Mouse (Mus musculus) intestine, embryonic 15.5 days (tissue): ENCODE data around the gene Smg6. TPM values are rescaled to one million over a fixed set of nuclear protein-coding genes. Genes with fewer than 3 reads are reported as not detected.
A peak's percentile ranks its signal among the peaks of the same experiment; 100 is the strongest.

Experiments
- ATAC-seq: fragments of 200-750 bp; cut with Nextera tagmentation; 2 replicates; pipeline ENCODE4 v1.8.0; 2017; ENCODE audit warnings: moderate TSS enrichment, moderate library complexity
- H3K27ac ChIP-seq: fragments of 300-500 bp; sonication (generic); 2 replicates; pipeline ENCODE4 v1.5.1; 2015; ENCODE audit warnings: mild to moderate bottlenecking, inconsistent platforms
- H3K27me3 ChIP-seq: fragments of 300-500 bp; sonication (generic); replicated peaks from 2 replicates; pipeline ENCODE4 v1.6.1; 2015; ENCODE audit warnings: inconsistent platforms
- H3K36me3 ChIP-seq: fragments of 300-500 bp; sonication (generic); 2 replicates; pipeline ENCODE4 v1.6.1; 2015; ENCODE audit warnings: inconsistent platforms
- H3K4me1 ChIP-seq: fragments of 300-500 bp; sonication (generic); replicated peaks from 2 replicates; pipeline ENCODE4 v1.6.1; 2015; ENCODE audit warnings: inconsistent platforms
- H3K4me2 ChIP-seq: fragments of 300-500 bp; sonication (generic); replicated peaks from 2 replicates; pipeline ENCODE4 v1.6.1; 2015; ENCODE audit warnings: mild to moderate bottlenecking, inconsistent platforms
- H3K4me3 ChIP-seq: fragments of 300-500 bp; sonication (generic); replicated peaks from 2 replicates; pipeline ENCODE4 v1.5.1; 2015; ENCODE audit warnings: inconsistent platforms
- H3K9ac ChIP-seq: fragments of 300-500 bp; sonication (generic); 2 replicates; pipeline ENCODE4 v1.6.1; 2015; ENCODE audit warnings: inconsistent platforms
- H3K9me3 ChIP-seq: fragments of 300-500 bp; sonication (generic); 2 replicates; pipeline ENCODE4 v1.6.1; 2016; ENCODE audit warnings: inconsistent platforms
- WGBS: fragments of 180-500 bp; shearing (Covaris S2); methylation state at CpG from one replicate; pipeline ENCODE4 v1.1.7; 2015; 5-methylcytosine and 5-hydroxymethylcytosine counted together
- polyA plus RNA-seq: library from polyadenylated mRNA; unstranded; fragments of >200 nt; fragmentation: Nextera tagmentation; extraction: Ambion mirVana; gene quantifications from 2 replicates; pipeline ENCODE4 v1.2.1, GENCODE M21; 2015

Gene Smg6
- polyA plus RNA-seq, 1 experiment from 2014 or later = 12.4 TPM

DNA sequence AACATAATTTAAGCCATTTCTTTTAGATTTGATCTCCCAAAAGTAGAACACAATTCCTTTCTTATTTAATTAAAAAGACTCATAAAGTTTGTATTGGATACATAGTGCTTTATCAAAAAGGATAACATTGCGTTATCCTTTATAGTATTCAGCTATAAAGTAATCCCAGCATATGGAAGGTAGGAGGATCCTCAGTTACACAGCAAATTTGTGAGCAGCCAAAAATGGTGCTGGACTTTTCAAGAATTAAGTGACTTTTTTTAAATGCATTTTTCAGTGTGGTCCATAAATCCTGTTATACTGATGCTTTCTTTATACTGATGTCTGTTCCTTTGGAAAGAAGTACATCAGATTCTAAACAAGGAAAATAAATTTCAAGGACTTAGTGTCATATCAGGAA is 169.1 kb downstream of the Smg6 start:
- WGBS = 94% methylated on average over 1 of the region's 1 CpGs
- Histone ChIP-seq H3K4me3 (no peak overlapping the region), H3K4me2 (no peak overlapping the region), H3K4me1 (peaks cover 7% of the 10 kb centered on the region; the same call in 1 of the 2 replicates), H3K36me3 (0 out of 2 replicates have a peak, but pooled peaks cover 5% of the 10 kb centered on the region), H3K9ac (no peak overlapping the region), H3K27me3 (no peaks in the 10 kb centered on the region), H3K27ac (no peak overlapping the region), H3K9me3 (no peaks in the 10 kb centered on the region)
- no peak for ATAC-seq

DNA sequence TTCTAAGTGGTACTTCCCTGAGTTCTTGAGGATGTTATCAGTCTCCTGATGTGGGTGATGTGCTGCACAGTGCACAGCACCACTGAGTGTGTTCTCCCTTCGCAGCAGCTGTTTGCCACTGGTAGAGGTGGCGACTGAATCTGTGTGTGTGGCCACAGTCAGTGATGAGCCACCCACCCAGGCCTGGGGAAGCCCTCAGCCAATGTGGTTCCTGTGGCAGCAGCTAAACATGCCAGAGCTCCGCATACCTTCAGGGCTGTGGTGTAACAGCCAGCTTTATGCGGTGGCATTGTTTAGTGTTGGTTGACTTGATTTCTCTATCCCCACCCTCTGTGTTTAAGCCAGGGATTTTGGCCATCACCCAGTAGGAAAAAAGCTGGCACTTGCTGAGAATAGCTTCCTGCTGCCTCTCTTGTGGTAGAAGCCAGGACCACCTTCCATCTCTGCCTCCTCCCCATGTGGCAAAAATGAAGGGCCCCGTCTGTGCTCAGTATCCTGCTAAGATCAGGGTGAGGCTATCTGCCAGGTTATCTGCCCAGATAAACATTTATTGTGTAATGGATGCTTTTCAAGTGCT is 177.2 kb downstream of the Smg6 start:
- H3K27ac ChIP-seq = no peak overlapping the region
- no peak for ATAC-seq

DNA sequence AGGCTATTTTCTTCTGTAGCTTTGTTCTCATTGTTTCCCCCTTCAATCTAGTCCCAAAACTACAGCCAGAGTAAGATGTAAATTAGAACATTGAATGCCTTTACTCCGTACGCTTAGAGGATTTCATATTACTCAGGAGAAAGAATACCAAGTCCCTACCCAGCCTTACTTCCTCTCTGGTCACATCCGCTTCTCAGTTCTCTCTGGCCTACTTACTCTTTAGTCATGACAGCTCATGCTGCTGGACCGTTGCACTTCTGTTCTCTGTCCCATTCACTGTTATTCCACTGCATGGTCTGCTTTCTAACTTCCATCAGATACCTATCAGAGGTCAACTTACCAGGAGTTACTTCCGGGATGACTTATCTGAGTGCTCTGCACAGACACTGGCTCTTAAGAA is 181.0 kb downstream of the Smg6 start:
- Histone ChIP-seq H3K4me2 (no peak overlapping the region), H3K27ac (no peak overlapping the region), H3K27me3 (no peaks in the 10 kb centered on the region), H3K9ac (no peak overlapping the region), H3K4me3 (no peak overlapping the region), H3K4me1 (0 out of 2 replicates have a peak, but pooled peaks cover 3% of the 10 kb centered on the region), H3K36me3 (no peaks in the 10 kb centered on the region), H3K9me3 (no peaks in the 10 kb centered on the region)
- 79% methylated on average over 5 of the region's 5 CpGs for WGBS
- ATAC-seq = no peak

More for the DNA sequence above, 177.2 kb downstream of the Smg6 start:
- H3K27me3 ChIP-seq = no peaks in the 10 kb centered on the region
- H3K4me2 ChIP-seq = no peak overlapping the region
- 0 out of 2 replicates have a peak, but pooled peaks cover under 1% of the 10 kb centered on the region for H3K36me3 ChIP-seq
- H3K9me3 ChIP-seq = no peaks in the 10 kb centered on the region
- 81% methylated on average over 5 of the region's 5 CpGs for WGBS
- no peak overlapping the region for H3K9ac ChIP-seq
- no peak overlapping the region for H3K4me3 ChIP-seq
- H3K4me1 ChIP-seq = 0 out of 2 replicates have a peak, but pooled peaks cover 3% of the 10 kb centered on the region

DNA sequence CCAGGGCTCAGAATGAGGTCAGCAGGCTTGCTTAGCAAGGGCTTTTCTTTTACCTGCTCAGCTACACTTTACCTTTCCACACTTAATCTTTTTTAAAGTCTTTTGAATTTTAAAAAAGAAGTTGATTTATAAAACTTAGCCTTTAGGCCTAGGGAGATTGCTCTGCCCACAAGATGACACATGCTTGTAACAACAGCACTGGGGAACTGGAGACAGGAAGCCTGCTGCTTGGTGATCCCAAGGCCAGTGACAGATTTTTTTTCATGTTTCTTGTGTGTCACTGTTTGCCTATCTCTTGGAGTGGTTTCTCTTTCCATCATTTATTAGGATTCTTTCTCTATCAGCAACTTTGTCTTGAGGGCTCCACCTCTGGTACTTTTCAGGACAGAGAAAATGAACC is 183.3 kb downstream of the Smg6 start:
- no peaks in the 10 kb centered on the region for H3K4me1 ChIP-seq
- no peaks in the 10 kb centered on the region for H3K36me3 ChIP-seq
- H3K9me3 ChIP-seq = no peaks in the 10 kb centered on the region
- H3K4me2 ChIP-seq = no peak overlapping the region
- no peak overlapping the region for H3K27ac ChIP-seq
- no peak for ATAC-seq
- H3K27me3 ChIP-seq = no peaks in the 10 kb centered on the region
- H3K4me3 ChIP-seq = no peak overlapping the region
- H3K9ac ChIP-seq = no peak overlapping the region

GRCm38 (mm10) chr11:75116379-75116778 is 190.8 kb downstream of the Smg6 start:
- ATAC-seq = no peak
- H3K9me3 ChIP-seq = no peaks in the 10 kb centered on the region
- H3K4me2 ChIP-seq = no peak overlapping the region
- H3K27me3 ChIP-seq = no peaks in the 10 kb centered on the region
- H3K27ac ChIP-seq = no peak overlapping the region
- 0 out of 2 replicates have a peak, but pooled peaks cover 2% of the 10 kb centered on the region for H3K4me1 ChIP-seq
- no peaks in the 10 kb centered on the region for H3K36me3 ChIP-seq
- H3K4me3 ChIP-seq = no peak overlapping the region
- H3K9ac ChIP-seq = no peak overlapping the region
- 80% methylated on average over 6 of the region's 6 CpGs for WGBS

DNA sequence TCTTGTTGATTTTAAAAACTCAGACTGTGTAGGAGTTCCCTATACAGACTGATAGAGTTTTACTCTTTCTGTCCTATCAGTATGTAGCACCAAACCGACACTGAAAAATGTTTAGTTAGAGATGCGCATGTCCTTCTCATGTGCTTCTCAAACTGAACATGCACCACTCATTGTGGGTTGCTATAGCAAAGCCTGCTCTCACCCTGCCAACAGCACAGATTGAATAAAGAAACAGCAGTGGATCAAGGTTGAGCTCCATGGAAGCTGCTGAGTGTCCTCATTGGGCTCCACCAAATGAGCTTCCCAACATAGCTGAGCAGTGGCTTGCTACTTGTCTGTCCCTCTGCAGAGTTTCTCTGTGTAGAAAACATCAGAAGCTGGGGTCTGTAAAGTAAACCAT is 192.5 kb downstream of the Smg6 start:
- ATAC-seq = no peak
- no peaks in the 10 kb centered on the region for H3K27me3 ChIP-seq
- 0 out of 2 replicates have a peak, but pooled peaks cover 2% of the 10 kb centered on the region for H3K4me1 ChIP-seq
- no peak overlapping the region for H3K9ac ChIP-seq
- no peaks in the 10 kb centered on the region for H3K36me3 ChIP-seq
- no peak overlapping the region for H3K27ac ChIP-seq
- H3K4me2 ChIP-seq = no peak overlapping the region
- WGBS = 87% methylated on average over 2 of the region's 2 CpGs
- no peaks in the 10 kb centered on the region for H3K9me3 ChIP-seq
- no peak overlapping the region for H3K4me3 ChIP-seq

GRCm38 (mm10) chr11:75119298-75119697 is 193.7 kb downstream of the Smg6 start:
- H3K9ac ChIP-seq = no peak overlapping the region
- H3K27me3 ChIP-seq = no peaks in the 10 kb centered on the region
- no peaks in the 10 kb centered on the region for H3K9me3 ChIP-seq
- ATAC-seq = no peak
- WGBS = 92% methylated on average over 2 of the region's 2 CpGs
- H3K27ac ChIP-seq = no peak overlapping the region
- no peak overlapping the region for H3K4me3 ChIP-seq
- H3K4me2 ChIP-seq = no peak overlapping the region
- no peaks in the 10 kb centered on the region for H3K36me3 ChIP-seq
- 0 out of 2 replicates have a peak, but pooled peaks cover 2% of the 10 kb centered on the region for H3K4me1 ChIP-seq

- Histone ChIP-seq H3K27me3 (no peaks in the 10 kb centered on the region), H3K9me3 (no peaks in the 10 kb centered on the region), H3K27ac (no peak overlapping the region), H3K36me3 (no peaks in the 10 kb centered on the region), H3K9ac (no peak overlapping the region), H3K4me2 (no peak overlapping the region), H3K4me3 (no peak overlapping the region), H3K4me1 (0 out of 2 replicates have a peak, but pooled peaks cover 2% of the 10 kb centered on the region)
- WGBS = 76% methylated on average over 3 of the region's 3 CpGs
- ATAC-seq = no peak
Measured at GRCm38 (mm10) chr11:75119841-75120240, 194.2 kb downstream of the Smg6 start.

- Histone ChIP-seq H3K4me2 (no peak overlapping the region), H3K9ac (no peak overlapping the region), H3K36me3 (no peaks in the 10 kb centered on the region), H3K4me1 (0 out of 2 replicates have a peak, but pooled peaks cover 2% of the 10 kb centered on the region), H3K9me3 (no peaks in the 10 kb centered on the region), H3K27me3 (no peaks in the 10 kb centered on the region), H3K4me3 (no peak overlapping the region), H3K27ac (no peak overlapping the region)
- ATAC-seq = no peak
- 65% methylated on average over 1 of the region's 1 CpGs for WGBS
Measured at GRCm38 (mm10) chr11:75121348-75121747, 195.7 kb downstream of the Smg6 start.

GRCm38 (mm10) chr11:75124406-75124805 is 198.8 kb downstream of the Smg6 start:
- Histone ChIP-seq H3K36me3 (no peaks in the 10 kb centered on the region), H3K4me3 (no peak overlapping the region), H3K4me1 (0 out of 2 replicates have a peak, but pooled peaks cover under 1% of the 10 kb centered on the region), H3K9me3 (no peaks in the 10 kb centered on the region), H3K4me2 (no peak overlapping the region), H3K9ac (no peak overlapping the region), H3K27me3 (no peaks in the 10 kb centered on the region), H3K27ac (no peak overlapping the region)
- 85% methylated on average over 2 of the region's 2 CpGs for WGBS
- peak; percentile 45; the same call in 1 of the 2 replicates for ATAC-seq

DNA sequence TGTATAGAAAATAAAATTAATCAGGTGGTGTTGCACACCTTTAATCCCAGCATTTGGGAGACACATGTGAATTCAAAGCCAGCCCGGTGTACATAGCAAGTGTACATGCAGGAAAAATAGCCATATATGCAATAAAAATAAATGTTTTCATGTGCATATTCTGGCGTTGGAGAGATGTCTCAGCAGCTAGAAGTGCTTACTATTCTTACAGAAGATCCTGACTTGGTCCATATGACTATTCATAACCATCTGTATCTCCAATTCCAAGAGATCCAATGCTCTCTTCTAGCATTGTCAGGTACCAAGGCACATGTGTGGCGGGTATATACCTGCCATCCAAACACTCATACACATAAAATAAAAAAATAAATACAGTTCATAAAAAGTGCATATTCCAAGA is 200.8 kb downstream of the Smg6 start:
- H3K4me3 ChIP-seq = no peak overlapping the region
- no peak overlapping the region for H3K4me2 ChIP-seq
- 91% methylated on average over 3 of the region's 3 CpGs for WGBS
- no peaks in the 10 kb centered on the region for H3K9me3 ChIP-seq
- no peak overlapping the region for H3K27ac ChIP-seq
- H3K27me3 ChIP-seq = no peaks in the 10 kb centered on the region
- no peaks in the 10 kb centered on the region for H3K4me1 ChIP-seq
- no peaks in the 10 kb centered on the region for H3K36me3 ChIP-seq
- ATAC-seq = no peak
- no peak overlapping the region for H3K9ac ChIP-seq

GRCm38 (mm10) chr11:75129481-75129880 is 203.9 kb downstream of the Smg6 start:
- no peak for ATAC-seq
- H3K27ac ChIP-seq = no peak overlapping the region
- H3K4me2 ChIP-seq = no peak overlapping the region
- H3K27me3 ChIP-seq = no peaks in the 10 kb centered on the region
- no peaks in the 10 kb centered on the region for H3K9me3 ChIP-seq
- 92% methylated on average over 6 of the region's 6 CpGs for WGBS
- H3K4me1 ChIP-seq = peaks cover 12% of the 10 kb centered on the region; the same call in 1 of the 2 replicates
- H3K9ac ChIP-seq = no peak overlapping the region
- no peaks in the 10 kb centered on the region for H3K36me3 ChIP-seq
- H3K4me3 ChIP-seq = no peak overlapping the region

- no peak overlapping the region for H3K27ac ChIP-seq
- peaks cover 16% of the 10 kb centered on the region; the same call in 1 of the 2 replicates for H3K4me1 ChIP-seq
- no peaks in the 10 kb centered on the region for H3K9me3 ChIP-seq
- ATAC-seq = no peak
- no peak overlapping the region for H3K4me2 ChIP-seq
- H3K4me3 ChIP-seq = no peak overlapping the region
- no peak overlapping the region for H3K9ac ChIP-seq
- no peaks in the 10 kb centered on the region for H3K27me3 ChIP-seq
- no peaks in the 10 kb centered on the region for H3K36me3 ChIP-seq
- 82% methylated on average over 4 of the region's 4 CpGs for WGBS
Measured at GRCm38 (mm10) chr11:75131300-75131699, 205.7 kb downstream of the Smg6 start.
